Comparison of ENCODE assay signal across 27 mouse cellular contexts in genomic region chr3:59181134-59181533, GRCm38 (mm10). TPM values are rescaled to one million over a fixed set of nuclear protein-coding genes. Genes with fewer than 3 reads are reported as not detected.
DNase-seq lines count a peak whose midpoint lies in the region; ATAC-seq and TF ChIP-seq lines count a peak whose summit lies in the region.
"Had no signal": no experiment of that assay in that cellular context is flagged by ENCODE, and none has a peak within 500 bp of the region (broad histone marks: within the 10 kb centered on the region; RNA-seq: fewer than 3 reads in every experiment).

No protein-coding gene starts in this region.

- no peaks in the 10 kb centered on the region for H3K4me1 ChIP-seq in kidney, postnatal 0 days (replicated peaks; ENCODE audit: insufficient read depth, low read length)
- H3K4me1 ChIP-seq: embryonic facial prominence, embryonic 10.5 days; limb, embryonic 10.5 days; lung, embryonic 15.5 days; neural tube, embryonic 15.5 days had no signal

- no peak overlapping the region for H3K4me2 ChIP-seq in kidney, postnatal 0 days (ENCODE audit: low read length)
- H3K4me2 ChIP-seq: heart, embryonic 15.5 days; liver, embryonic 11.5 days; lung, embryonic 15.5 days; neural tube, embryonic 15.5 days had no signal

- no peaks in the 10 kb centered on the region for H3K9me3 ChIP-seq in kidney, postnatal 0 days (replicated peaks; ENCODE audit: low read length)
- H3K9me3 ChIP-seq: embryonic facial prominence, embryonic 10.5 days; heart, embryonic 15.5 days; limb, embryonic 10.5 days; lung, embryonic 15.5 days; neural tube, embryonic 15.5 days had no signal

- H3K36me3 ChIP-seq in kidney, postnatal 0 days (ENCODE audit: insufficient read depth, low read length) = no peaks in the 10 kb centered on the region
- H3K36me3 ChIP-seq: embryonic facial prominence, embryonic 10.5 days; heart, embryonic 15.5 days; limb, embryonic 10.5 days; lung, embryonic 15.5 days; neural tube, embryonic 15.5 days had no signal

- peak; percentile 37 to 42 for DNase-seq in cerebellum, adult 18-20 months
- no peak for DNase-seq in cerebellum, postnatal 4 days (ENCODE audit: low spot score in 2 of 2)
- no peak for DNase-seq in kidney, postnatal 0 days (ENCODE audit: low spot score)
- DNase-seq in kidney, postnatal 10 days = no peak
- peak; percentile 49 for DNase-seq in lung, postnatal 10 days
- DNase-seq in lung, adult 18-20 months = no peak
- DNase-seq in adipocyte (ENCODE audit: low spot score) = no peak
- DNase-seq: adrenal gland, postnatal 25 days; B cell, adult 2 months; gastrocnemius, postnatal 14 days; heart, adult 2 months; heart, postnatal 4 days; kidney, adult 18-20 months; kidney, postnatal 14 days; right cerebral cortex, postnatal 25 days had no signal

- no peaks in the 10 kb centered on the region for H3K27me3 ChIP-seq in kidney, postnatal 0 days (ENCODE audit: insufficient read depth, low read length)
- H3K27me3 ChIP-seq: heart, embryonic 15.5 days; lung, embryonic 15.5 days; neural tube, embryonic 15.5 days had no signal

- TF ChIP-seq CTCF in kidney, postnatal 0 days (IDR thresholded peaks at IDR 0.05; ENCODE audit: low read depth) = no peak

- H3K9ac ChIP-seq in kidney, postnatal 0 days (ENCODE audit: low read depth, low read length) = no peak overlapping the region
- H3K9ac ChIP-seq: heart, embryonic 15.5 days; lung, embryonic 15.5 days; neural tube, embryonic 15.5 days had no signal

- no peak overlapping the region for H3K27ac ChIP-seq in kidney, postnatal 0 days
- H3K27ac ChIP-seq: embryonic facial prominence, embryonic 10.5 days; heart, adult 2 months; heart, embryonic 15.5 days; hindbrain, postnatal 0 days; limb, embryonic 10.5 days; lung, embryonic 15.5 days; neural tube, embryonic 15.5 days had no signal

- H3K4me3 ChIP-seq in kidney, postnatal 0 days (replicated peaks; ENCODE audit: low read depth, low read length) = no peak overlapping the region
- H3K4me3 ChIP-seq: embryonic facial prominence, embryonic 10.5 days; heart, adult 2 months; heart, embryonic 15.5 days; limb, embryonic 10.5 days; lung, embryonic 15.5 days; neural tube, embryonic 15.5 days had no signal

- 0 out of 2 replicates have a peak, but pooled peaks have one; percentile 25 for ATAC-seq in kidney, postnatal 0 days (replicated peaks; ENCODE audit: low FRiP score, low read depth)
- ATAC-seq in megakaryocyte progenitor cell, adult 5-6 weeks (replicated peaks; ENCODE audit: poor library complexity) = 0 out of 2 replicates have a peak, but pooled peaks have one; percentile 23
- ATAC-seq: hindbrain, postnatal 0 days had no signal

- 78% methylated on average over 5 of the region's 5 CpGs for WGBS in kidney, postnatal 0 days

RNA-seq across cellular contexts. Expression of gene Gpr87, which starts 13.8 kb away (rescaled TPM):
- polyA plus RNA-seq in kidney, postnatal 0 days (2015; fragmentation: Nextera tagmentation; extraction: Ambion mirVana) = 0.20 and 0.53 TPM in 2 replicates
- total RNA-seq in megakaryocyte progenitor cell, adult 5-6 weeks (2015) = not detected in 2 replicates
- total RNA-seq in megakaryocyte progenitor cell, adult 5-6 weeks (2017) = not detected in 2 replicates
- total RNA-seq: adrenal gland, postnatal 25 days; gastrocnemius, postnatal 14 days; heart, adult 2 months; heart, postnatal 4 days; hindbrain, postnatal 0 days; layer of hippocampus, adult 8-10 months; left cerebral cortex, adult 18-20 months had no signal
- polyA plus RNA-seq: forebrain, embryonic 11.5 days; heart, adult 2 months; liver, embryonic 11.5 days; midbrain, embryonic 16.5 days had no signal

RNA-seq across cellular contexts. Expression of gene P2ry14, which starts 27.7 kb away (rescaled TPM):
- polyA plus RNA-seq in kidney, postnatal 0 days (2015; fragmentation: Nextera tagmentation; extraction: Ambion mirVana) = 8.8 and 8.9 TPM in 2 replicates
- 5.7 and 7.2 TPM in 2 replicates for total RNA-seq in megakaryocyte progenitor cell, adult 5-6 weeks (2015)
- 5.0 and 8.0 TPM in 2 replicates for total RNA-seq in megakaryocyte progenitor cell, adult 5-6 weeks (2017)

RNA-seq across cellular contexts. Expression of gene P2ry13, which starts 29.5 kb away (rescaled TPM):
- 0.86 and 0.88 TPM in 2 replicates for polyA plus RNA-seq in kidney, postnatal 0 days (2015; fragmentation: Nextera tagmentation; extraction: Ambion mirVana)
- total RNA-seq in megakaryocyte progenitor cell, adult 5-6 weeks (2015) = 0.95 and 1.6 TPM in 2 replicates
- total RNA-seq in megakaryocyte progenitor cell, adult 5-6 weeks (2017) = 0.78 and 0.83 TPM in 2 replicates

Comparison
In these comparisons a context has a peak if more than half of its experiments do, and no peak if none do; other contexts are left out.
1. DNase-seq: peak in cerebellum, adult 18-20 months (2 of 2) and lung, postnatal 10 days (single experiment); none in cerebellum, postnatal 4 days (0 of 2), kidney, postnatal 0 days (single experiment), kidney, postnatal 10 days (single experiment), lung, adult 18-20 months (0 of 2) and adipocyte (single experiment).